13 mouse cellular contexts compared by ENCODE assay signal in genomic region chr10:49789711-49790110, GRCm38 (mm10). TPM values are rescaled to one million over a fixed set of nuclear protein-coding genes. Genes with fewer than 3 reads are reported as not detected.
DNase-seq lines count a peak whose midpoint lies in the region; ATAC-seq lines count a peak whose summit lies in the region.
"Had no signal": no experiment of that assay in that cellular context is flagged by ENCODE, and none has a peak within 500 bp of the region (broad histone marks: within the 10 kb centered on the region; RNA-seq: fewer than 3 reads in every experiment).

No protein-coding gene starts in this region.

- H3K27ac ChIP-seq in kidney, embryonic 14.5 days (ENCODE audit: low read depth, low read length), result no peak overlapping the region
- H3K27ac ChIP-seq in embryonic facial prominence, embryonic 10.5 days (replicated peaks), result no peak overlapping the region
- H3K27ac ChIP-seq in limb, embryonic 13.5 days, result no peak overlapping the region

- WGBS in kidney, embryonic 14.5 days, result 46% methylated on average over 4 of the region's 4 CpGs
- 23% methylated on average over 4 of the region's 4 CpGs for WGBS in embryonic facial prominence, embryonic 10.5 days
- WGBS in limb, embryonic 13.5 days, result 20% methylated on average over 4 of the region's 4 CpGs

- ATAC-seq in kidney, embryonic 14.5 days (ENCODE audit: low FRiP score, low TSS enrichment), result 0 out of 2 replicates have a peak, but pooled peaks have one; percentile 30
- ATAC-seq in limb, embryonic 13.5 days (ENCODE audit: low FRiP score, low read depth), result peak; percentile 49; the same call in 1 of the 2 replicates
- no peak for ATAC-seq in CD4-positive, CD25-positive, alpha-beta regulatory T cell, adult 4 months
- ATAC-seq in monocyte, adult 5-6 weeks (replicated peaks; ENCODE audit: insufficient number of reproducible peaks, low FRiP score, low TSS enrichment, poor library complexity, severe bottlenecking), result no peak
- ATAC-seq: Patski had no signal

- H3K27me3 ChIP-seq in kidney, embryonic 14.5 days (ENCODE audit: control insufficient read depth, insufficient read depth, low read length), result peaks cover 17% of the 10 kb centered on the region; the same call in 1 of the 2 replicates
- H3K27me3 ChIP-seq in embryonic facial prominence, embryonic 10.5 days (replicated peaks; ENCODE audit: low read depth, poor library complexity, severe bottlenecking), result peaks cover 7% of the 10 kb centered on the region
- H3K27me3 ChIP-seq in limb, embryonic 13.5 days, result peaks cover 29% of the 10 kb centered on the region

- H3K4me3 ChIP-seq in kidney, embryonic 14.5 days (ENCODE audit: low read length), result no peak overlapping the region
- H3K4me3 ChIP-seq in embryonic facial prominence, embryonic 10.5 days, result no peak overlapping the region
- H3K4me3 ChIP-seq in limb, embryonic 13.5 days, result no peak overlapping the region

- intact Hi-C loops in left cerebral cortex, postnatal 10 days (cut with DNase I), result loop anchor here (2.0 kb wide), 1 partner anchor 411 kb away; no protein-coding TSS in a partner anchor

- H3K9me3 ChIP-seq in kidney, embryonic 14.5 days (ENCODE audit: control insufficient read depth, low read length), result no peaks in the 10 kb centered on the region
- no peaks in the 10 kb centered on the region for H3K9me3 ChIP-seq in embryonic facial prominence, embryonic 10.5 days
- no peaks in the 10 kb centered on the region for H3K9me3 ChIP-seq in limb, embryonic 13.5 days

- no peaks in the 10 kb centered on the region for H3K36me3 ChIP-seq in kidney, embryonic 14.5 days (ENCODE audit: control insufficient read depth, insufficient read depth, low read length)
- H3K36me3 ChIP-seq in embryonic facial prominence, embryonic 10.5 days (replicated peaks), result no peaks in the 10 kb centered on the region
- H3K36me3 ChIP-seq in limb, embryonic 13.5 days, result no peaks in the 10 kb centered on the region

- H3K9ac ChIP-seq in kidney, embryonic 14.5 days (ENCODE audit: low read depth, low read length), result no peak overlapping the region
- no peak overlapping the region for H3K9ac ChIP-seq in limb, embryonic 13.5 days
- H3K9ac ChIP-seq: lung, embryonic 14.5 days had no signal

- no peaks in the 10 kb centered on the region for H3K4me1 ChIP-seq in kidney, embryonic 14.5 days (ENCODE audit: control insufficient read depth, insufficient read depth, low read length)
- peaks cover 25% of the 10 kb centered on the region for H3K4me1 ChIP-seq in embryonic facial prominence, embryonic 10.5 days
- peaks cover 22% of the 10 kb centered on the region for H3K4me1 ChIP-seq in limb, embryonic 13.5 days

- no peak for DNase-seq in kidney, adult 11 months
- peak; percentile 65 for DNase-seq in cerebellum, adult 11-12 months
- DNase-seq in embryonic facial prominence, embryonic 10.5 days (ENCODE audit: low spot score), result peak; percentile 33
- no peak for DNase-seq in left cerebral cortex, postnatal 10 days (ENCODE audit: extremely low spot score in 1 of 2, low spot score in 2 of 2)
- DNase-seq: adrenal gland, adult 8-10 months; kidney, adult 9 months; lung, embryonic 14.5 days; thymus, postnatal 4 days had no signal

- no peak overlapping the region for H3K4me2 ChIP-seq in kidney, embryonic 14.5 days (replicated peaks; ENCODE audit: low read depth, low read length)
- H3K4me2 ChIP-seq in limb, embryonic 13.5 days (replicated peaks), result no peak overlapping the region
- H3K4me2 ChIP-seq: lung, embryonic 14.5 days had no signal

RNA-seq across cellular contexts. Expression of gene Grik2, which starts 1.1 kb away (rescaled TPM):
- polyA plus RNA-seq in kidney, embryonic 14.5 days (2014; fragmentation: Nextera tagmentation; extraction: Ambion mirVana), result 5.0 and 6.5 TPM in 2 replicates
- polyA plus RNA-seq in embryonic facial prominence, embryonic 10.5 days (2016; fragmentation: Nextera tagmentation; extraction: Ambion mirVana), result 5.5 and 5.7 TPM in 2 replicates
- 2.9 and 3.1 TPM in 2 replicates for polyA plus RNA-seq in limb, embryonic 13.5 days (2015; fragmentation: Nextera tagmentation; extraction: Ambion mirVana)
- polyA plus RNA-seq in CD4-positive, CD25-positive, alpha-beta regulatory T cell, adult 4 months (2017; shearing (Covaris generic)), result not detected
- 10 to 100 TPM; 78.8 to 81.4 TPM for total RNA-seq in left cerebral cortex, postnatal 10 days (2021)
- under 0.01 TPM in 1 of 3 replicates, not detected in the others for total RNA-seq in monocyte, adult 5-6 weeks (2017)

Comparison
In these comparisons a context has a peak if more than half of its experiments do, and no peak if none do; other contexts are left out.
1. ATAC-seq: peak in kidney, embryonic 14.5 days (single experiment) and limb, embryonic 13.5 days (single experiment); none in CD4-positive, CD25-positive, alpha-beta regulatory T cell, adult 4 months (single experiment) and monocyte, adult 5-6 weeks (single experiment).
2. DNase-seq: peak in cerebellum, adult 11-12 months (single experiment) and embryonic facial prominence, embryonic 10.5 days (single experiment); none in kidney, adult 11 months (single experiment) and left cerebral cortex, postnatal 10 days (0 of 2).